Mouse (Mus musculus) kidney, adult 2 months (tissue): ENCODE measurements around the gene Fam219a. TPM values are rescaled to one million over a fixed set of nuclear protein-coding genes. Genes with fewer than 3 reads are reported as not detected.

Experiments used
- DNase-seq: peaks from one replicate; pipeline ENCODE4 v3.0.0; 2021
- H3K27ac ChIP-seq: fragments of 200-500 bp; 2 replicates; pipeline ENCODE4 v1.5.1; 2012; ENCODE audit warnings: low read depth, low read length, control low read depth, inconsistent platforms; ENCODE audit not compliant: insufficient read depth
- H3K27me3 ChIP-seq: fragments of 200-500 bp; replicated peaks from 2 replicates; pipeline ENCODE4 v1.6.1; 2012; ENCODE audit warnings: mild to moderate bottlenecking, moderate library complexity, low read length, inconsistent platforms; ENCODE audit not compliant: control insufficient read depth, insufficient read depth
- H3K36me3 ChIP-seq: fragments of 200-500 bp; 2 replicates; pipeline ENCODE4 v1.6.1; 2012; ENCODE audit warnings: mild to moderate bottlenecking, moderate library complexity, low read length, inconsistent platforms; ENCODE audit not compliant: control insufficient read depth, insufficient read depth
- H3K4me1 ChIP-seq: fragments of 200-500 bp; 2 replicates; pipeline ENCODE4 v1.6.1; 2011; ENCODE audit warnings: low read length; ENCODE audit not compliant: control insufficient read depth, insufficient read depth
- H3K4me3 ChIP-seq: fragments of 200-500 bp; 2 replicates; pipeline ENCODE4 v1.5.1; 2011; ENCODE audit warnings: mild to moderate bottlenecking, low read depth, low read length, control low read depth; ENCODE audit not compliant: insufficient read depth
- CTCF ChIP-seq: fragments of 200-500 bp; conservative IDR thresholded peaks from 2 replicates; pipeline ENCODE4 v1.5.1; 2011; ENCODE audit warnings: low read depth, mild to moderate bottlenecking, control low read depth, low read length, moderate library complexity, mixed read lengths; ENCODE audit not compliant: insufficient read depth, insufficient read length
- POLR2A ChIP-seq: fragments of 200-500 bp; IDR thresholded peaks from one replicate; pipeline ENCODE4 v1.6.1; 2011; ENCODE audit warnings: low read depth, low read length, control low read depth
- WGBS: fragments of 180-500 bp; shearing (Covaris S2); methylation state at CpG from one replicate; pipeline ENCODE4 v1.1.7; 2018; 5-methylcytosine and 5-hydroxymethylcytosine counted together
- polyA plus RNA-seq: library from polyadenylated mRNA; depleted of rRNA; stranded (reverse); fragments of >200 nt; gene quantifications from 2 replicates; pipeline ENCODE4 v1.2.3, GENCODE M21; 2012; rRNA removed

The Fam219a gene
- polyA plus RNA-seq, 1 experiment, result 16.4 TPM

GRCm38 (mm10) chr4:41471384-41471689, 98.0 kb downstream of the Fam219a start:
- TF ChIP-seq CTCF (no peak), POLR2A (no peak)
- WGBS, result 77% methylated on average over 1 of the region's 1 CpGs
- no peak for DNase-seq
- peaks cover 5% of the 10 kb centered on the region; the same call in 1 of the 2 replicates for H3K4me1 ChIP-seq
- H3K27me3 ChIP-seq, result no peaks in the 10 kb centered on the region
- H3K4me3 ChIP-seq, result no peak overlapping the region
- no peaks in the 10 kb centered on the region for H3K36me3 ChIP-seq
- H3K27ac ChIP-seq, result no peak overlapping the region

- Histone ChIP-seq H3K4me3 (no peak overlapping the region), H3K4me1 (peaks cover 5% of the 10 kb centered on the region; the same call in 1 of the 2 replicates), H3K27me3 (no peaks in the 10 kb centered on the region), H3K36me3 (no peaks in the 10 kb centered on the region), H3K27ac (no peak overlapping the region)
- DNase-seq, result peak; percentile 25
- no peak for TF ChIP-seq CTCF
- TF ChIP-seq POLR2A, result no peak
- WGBS, result 72% methylated on average over 5 of the region's 5 CpGs
Observed at GRCm38 (mm10) chr4:41470684-41471383, 98.5 kb downstream of the Fam219a start.

GRCm38 (mm10) chr4:41470051-41470683, 99.2 kb downstream of the Fam219a start:
- H3K27me3 ChIP-seq, result no peaks in the 10 kb centered on the region
- H3K4me1 ChIP-seq, result peaks cover 5% of the 10 kb centered on the region; the same call in 1 of the 2 replicates
- no peak overlapping the region for H3K27ac ChIP-seq
- DNase-seq, result no peak
- no peak for TF ChIP-seq CTCF
- 78% methylated on average over 7 of the region's 7 CpGs for WGBS
- H3K4me3 ChIP-seq, result no peak overlapping the region
- H3K36me3 ChIP-seq, result no peaks in the 10 kb centered on the region

DNA sequence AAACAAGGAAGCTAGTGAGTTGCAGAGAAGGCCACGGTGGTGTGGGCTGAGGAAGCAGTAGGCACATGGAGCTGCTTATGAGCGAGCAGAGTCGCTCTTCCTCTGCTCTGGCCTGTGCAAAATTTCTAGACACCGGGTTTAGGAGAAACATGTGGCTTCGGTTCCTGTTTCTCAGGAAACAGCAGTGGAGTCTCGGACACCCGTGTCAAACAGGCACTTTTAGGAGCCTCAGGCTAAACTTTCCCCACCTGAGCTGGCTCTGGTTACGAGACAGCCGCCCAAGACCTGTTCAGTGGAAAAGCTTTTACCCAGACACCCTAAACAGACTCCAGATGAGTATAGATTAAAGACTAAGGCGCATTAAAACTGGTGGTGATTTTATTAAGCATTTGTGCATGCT, 100.1 kb downstream of the Fam219a start:
- 56% methylated on average over 10 of the region's 10 CpGs for WGBS

DNA sequence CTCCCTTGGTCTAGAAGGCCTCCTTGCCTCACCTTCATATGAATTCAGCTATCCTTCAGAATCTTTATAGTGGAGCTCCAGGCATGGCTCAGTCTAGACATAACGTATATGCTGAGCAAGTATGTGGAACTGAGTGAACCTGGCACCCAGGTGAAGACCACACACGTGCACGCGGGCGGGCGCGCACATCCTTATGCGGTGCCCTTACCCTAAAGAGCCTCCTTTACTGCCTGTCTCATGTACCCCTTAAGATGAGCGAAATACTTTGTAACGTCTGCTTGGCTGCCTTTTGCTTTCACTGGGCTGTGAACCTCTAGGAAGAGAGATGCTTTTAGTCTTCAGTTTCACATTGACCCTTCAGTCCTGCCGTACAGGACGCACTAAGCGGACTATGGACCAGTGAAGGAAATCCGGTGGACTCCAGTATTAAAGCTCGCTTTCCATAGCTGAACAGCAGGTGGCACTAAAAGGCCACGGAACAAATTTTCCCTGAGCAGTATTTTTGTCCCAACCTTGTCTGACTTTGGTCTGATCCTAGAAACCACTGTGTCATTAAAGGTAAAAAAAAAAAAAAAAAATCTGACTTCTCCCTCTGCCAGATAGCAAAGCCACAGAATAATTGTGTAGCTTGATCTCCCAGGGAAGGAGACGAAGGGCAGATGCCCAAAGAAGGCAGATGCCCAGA, 100.8 kb downstream of the Fam219a start:
- Histone ChIP-seq H3K27ac (peak overlapping the region; percentile 80; the same call in 1 of the 2 replicates), H3K36me3 (no peaks in the 10 kb centered on the region), H3K4me3 (no peak overlapping the region), H3K27me3 (no peaks in the 10 kb centered on the region), H3K4me1 (peaks cover 7% of the 10 kb centered on the region; the same call in 1 of the 2 replicates)
- TF ChIP-seq POLR2A (no peak), CTCF (peak; percentile 70)
- DNase-seq, result peak; percentile 83
- WGBS, result 45% methylated on average over 17 of the region's 17 CpGs

More for the DNA sequence above, 100.1 kb downstream of the Fam219a start:
- H3K27me3 ChIP-seq, result no peaks in the 10 kb centered on the region
- peaks cover 5% of the 10 kb centered on the region; the same call in 1 of the 2 replicates for H3K4me1 ChIP-seq
- TF ChIP-seq POLR2A, result no peak
- no peak for TF ChIP-seq CTCF
- no peak overlapping the region for H3K4me3 ChIP-seq
- H3K27ac ChIP-seq, result peak overlapping the region; percentile 80
- no peak for DNase-seq
- H3K36me3 ChIP-seq, result no peaks in the 10 kb centered on the region

Other genes starting within 250 kb of the Fam219a start
- 38.8 and 40.4 TPM in 2 replicates for gene Ubap1, start 220.5 kb downstream of the Fam219a start, polyA plus RNA-seq
- gene Kif24, start 104.7 kb downstream of the Fam219a start, polyA plus RNA-seq, result 0.44 and 0.67 TPM in 2 replicates
- gene Nudt2, start 104.4 kb downstream of the Fam219a start, polyA plus RNA-seq, result 28.1 and 34.9 TPM in 2 replicates
- gene AI464131, start 66.5 kb downstream of the Fam219a start, polyA plus RNA-seq, result 23.1 and 26.8 TPM in 2 replicates
- 0.11 and 0.42 TPM in 2 replicates for gene 1110017D15Rik, start 52.2 kb downstream of the Fam219a start, polyA plus RNA-seq
- 0.83 and 0.92 TPM in 2 replicates for gene Dnaic1, start 237 bp upstream of the Fam219a start, polyA plus RNA-seq
- 9.3 and 9.9 TPM in 2 replicates for gene Enho, start 70.8 kb upstream of the Fam219a start, polyA plus RNA-seq
- gene Cntfr, start 127.6 kb upstream of the Fam219a start, polyA plus RNA-seq, result 15.4 and 15.9 TPM in 2 replicates
- gene Il11ra1, start 130.5 kb upstream of the Fam219a start, polyA plus RNA-seq, result 125 and 126 TPM in 2 replicates
- 57.0 and 62.2 TPM in 2 replicates for gene Rpp25l, start 144.0 kb upstream of the Fam219a start, polyA plus RNA-seq
- gene Dctn3, start 153.6 kb upstream of the Fam219a start, polyA plus RNA-seq, result 76.0 and 92.6 TPM in 2 replicates
- gene Arid3c, start 161.6 kb upstream of the Fam219a start, polyA plus RNA-seq, result not detected in 2 replicates
- gene Galt, start 185.7 kb upstream of the Fam219a start, polyA plus RNA-seq, result 162 and 175 TPM in 2 replicates
- 60.6 and 69.7 TPM in 2 replicates for gene Sigmar1, start 186.6 kb upstream of the Fam219a start, polyA plus RNA-seq
- gene Ccl27a, start 204.7 kb upstream of the Fam219a start, polyA plus RNA-seq, result 49.2 and 54.0 TPM in 2 replicates